Mouse (Mus musculus) olfactory bulb, adult 2 months (tissue): ENCODE measurements around the gene Msantd3. TPM values are rescaled to one million over a fixed set of nuclear protein-coding genes. Genes with fewer than 3 reads are reported as not detected.
A peak's percentile ranks its signal among the peaks of the same experiment; 100 is the strongest.

Source experiments
- H3K27ac ChIP-seq: fragments of 200-500 bp; 2 replicates; pipeline ENCODE4 v1.5.1; 2012; ENCODE audit warnings: low read depth, low read length; ENCODE audit not compliant: insufficient read depth
- H3K4me1 ChIP-seq: fragments of 200-500 bp; 2 replicates; pipeline ENCODE4 v1.6.1; 2012; ENCODE audit warnings: low read length; ENCODE audit not compliant: control insufficient read depth, insufficient read depth
- H3K4me3 ChIP-seq: fragments of 200-500 bp; 2 replicates; pipeline ENCODE4 v1.5.1; 2012; ENCODE audit warnings: mild to moderate bottlenecking, low read depth, low read length, moderate library complexity; ENCODE audit not compliant: insufficient read depth
- CTCF ChIP-seq: fragments of 200-500 bp; IDR thresholded peaks from 2 replicates; pipeline ENCODE4 v1.5.1; 2012; ENCODE audit warnings: low read depth, mild to moderate bottlenecking, low read length, moderate library complexity; ENCODE audit not compliant: insufficient read depth
- POLR2A ChIP-seq: fragments of 200-500 bp; IDR thresholded peaks from 2 replicates; pipeline ENCODE4 v1.6.1; 2012; ENCODE audit warnings: mild to moderate bottlenecking, low read depth, low read length, moderate library complexity; ENCODE audit not compliant: insufficient read depth
- WGBS: fragments of 180-500 bp; shearing (Covaris S2); methylation state at CpG from one replicate; pipeline ENCODE4 v1.1.7; 2018; 5-methylcytosine and 5-hydroxymethylcytosine counted together
- polyA plus RNA-seq: library from polyadenylated mRNA; stranded (reverse); fragments of >200 nt; gene quantifications from 2 replicates; pipeline ENCODE4 v1.2.4, GENCODE M21; 2012; ENCODE audit warnings: low replicate concordance; ENCODE audit not compliant: missing spikeins, insufficient read depth, insufficient read length

Gene Msantd3
- polyA plus RNA-seq, 1 experiment: not detected

DNA sequence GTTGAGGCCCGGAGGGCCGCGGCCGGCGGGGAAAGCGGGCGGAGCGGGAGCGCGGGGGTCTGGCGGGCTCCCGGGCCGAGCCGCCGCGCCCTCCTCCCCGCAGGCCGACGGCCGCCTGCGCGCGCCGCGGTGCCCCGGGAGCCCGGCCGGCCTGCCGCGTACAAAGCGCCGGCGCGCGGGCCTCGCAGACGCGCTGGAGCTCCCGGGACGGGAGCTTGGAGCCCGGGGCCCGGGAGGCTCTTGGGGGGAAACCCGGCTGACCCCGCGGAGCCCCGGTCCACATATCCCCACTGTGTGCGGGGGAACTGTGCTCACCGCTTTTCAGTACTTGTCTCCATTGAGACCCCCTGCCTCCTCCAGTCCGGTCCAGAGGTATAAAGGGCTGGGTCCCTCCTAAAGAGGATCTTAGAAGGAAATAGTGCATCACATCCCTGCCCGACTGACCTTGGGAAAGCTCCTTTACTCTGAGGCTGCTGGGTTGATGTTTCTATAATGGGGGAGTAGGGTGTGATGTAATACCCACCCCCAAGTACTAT is 909 bp downstream of the Msantd3 start:
- H3K4me1 ChIP-seq: peaks cover 24% of the 10 kb centered on the region
- peak overlapping the region; percentile 89 for H3K27ac ChIP-seq
- TF ChIP-seq POLR2A (no peak), CTCF (no peak)
- WGBS: 11% methylated on average over 50 of the region's 50 CpGs
- H3K4me3 ChIP-seq: peak overlapping the region; percentile 95

DNA sequence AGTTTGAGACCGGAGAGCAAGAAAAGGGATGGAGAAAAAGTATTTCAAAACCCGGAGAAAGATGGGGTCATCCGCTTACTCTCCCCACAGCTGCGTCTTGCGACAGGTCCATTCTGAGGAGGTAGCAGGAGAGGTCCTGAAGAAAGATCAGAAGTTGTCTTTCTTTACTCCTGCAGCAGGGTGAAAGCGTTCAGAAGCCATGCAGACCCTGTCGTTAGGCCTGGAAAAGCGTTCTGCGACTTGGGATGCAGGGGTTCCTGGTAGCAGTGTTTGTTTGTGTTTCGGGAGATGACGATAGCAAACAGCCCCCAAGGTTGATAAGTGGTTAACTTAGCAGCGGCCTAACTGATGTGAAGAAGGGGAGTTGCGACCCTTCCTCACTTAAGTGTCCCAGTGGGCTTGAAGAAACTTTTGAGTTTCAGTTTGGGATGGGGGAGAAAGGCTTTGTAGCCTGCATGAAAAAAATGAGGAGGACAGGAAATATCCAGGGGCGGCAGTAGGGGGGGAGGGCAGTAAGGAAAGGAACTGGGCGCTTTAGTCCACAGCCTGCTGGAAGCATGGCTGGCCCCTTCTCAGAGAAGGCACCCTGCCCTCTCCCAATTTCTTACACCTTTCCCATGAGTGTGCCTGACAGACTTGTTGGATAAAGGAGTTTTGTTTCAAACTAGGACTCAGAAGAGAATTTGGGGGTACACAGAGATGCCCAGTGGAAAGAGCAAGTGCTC is 2.0 kb downstream of the Msantd3 start:
- no peak overlapping the region for H3K27ac ChIP-seq
- peaks cover 29% of the 10 kb centered on the region for H3K4me1 ChIP-seq
- H3K4me3 ChIP-seq: peak overlapping the region; percentile 41
- TF ChIP-seq CTCF: no peak
- TF ChIP-seq POLR2A: no peak
- 19% methylated on average over 15 of the region's 15 CpGs for WGBS

DNA sequence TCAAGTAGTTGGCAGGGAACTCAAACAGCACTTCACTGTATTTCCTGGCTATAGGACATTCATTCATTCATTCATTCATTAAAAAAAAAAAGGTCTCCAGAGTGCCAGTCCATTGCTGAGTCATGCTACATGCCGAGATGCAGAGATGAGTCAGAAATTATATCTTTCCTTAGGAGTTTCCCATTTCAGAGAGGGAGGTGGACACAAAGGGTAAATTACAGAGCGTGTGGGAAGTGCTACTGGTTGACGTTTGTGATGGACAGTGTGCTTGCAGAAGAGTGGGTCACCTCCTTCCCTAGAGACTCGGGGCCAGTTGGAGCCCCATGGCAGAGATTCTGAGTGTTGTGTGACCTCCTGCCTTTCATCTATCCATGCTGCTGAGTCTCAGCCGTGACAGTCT is 2.6 kb downstream of the Msantd3 start:
- Histone ChIP-seq H3K27ac (no peak overlapping the region), H3K4me3 (no peak overlapping the region), H3K4me1 (peaks cover 32% of the 10 kb centered on the region)
- 25% methylated on average over 5 of the region's 5 CpGs for WGBS
- no peak for TF ChIP-seq CTCF
- TF ChIP-seq POLR2A: no peak

DNA sequence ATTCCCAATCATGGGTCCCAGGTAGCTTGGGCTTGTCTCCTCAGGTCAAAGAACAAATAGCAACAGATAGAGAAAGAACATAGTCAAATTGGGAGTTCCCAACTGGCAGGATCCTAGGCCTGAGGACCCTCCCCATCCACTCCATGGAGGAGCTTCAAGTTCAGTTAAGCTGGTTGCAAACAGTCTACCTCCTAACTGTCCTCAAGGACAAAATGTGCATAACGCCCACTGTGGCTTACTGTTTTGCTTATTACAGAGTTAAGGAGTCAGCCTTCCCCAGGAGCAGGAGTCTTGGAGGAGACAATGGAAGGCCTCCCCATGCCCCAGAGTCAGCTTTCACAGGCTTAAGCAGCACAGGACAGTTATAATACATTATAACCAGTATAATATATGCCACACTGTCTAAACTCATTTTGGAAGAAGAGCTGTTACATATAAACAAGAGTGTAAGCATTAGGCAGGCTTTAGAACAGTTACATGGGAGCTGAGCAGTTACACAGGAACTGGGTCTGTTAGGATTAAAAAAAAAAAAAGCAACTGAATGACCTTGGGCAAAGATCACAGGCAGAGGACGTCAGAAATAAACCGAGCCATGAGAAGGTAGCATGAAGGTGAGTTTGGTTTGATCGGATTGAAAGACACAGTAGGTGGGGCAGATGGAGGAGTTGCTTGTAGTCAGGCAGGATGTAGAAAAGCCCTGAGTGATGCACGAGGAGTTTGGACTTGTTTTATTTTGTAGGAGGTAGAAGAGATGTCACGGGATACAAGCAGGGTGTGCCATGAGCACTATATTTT is 3.5 kb downstream of the Msantd3 start:
- 84% methylated on average over 6 of the region's 6 CpGs for WGBS
- Histone ChIP-seq H3K4me3 (no peak overlapping the region), H3K27ac (no peak overlapping the region), H3K4me1 (peaks cover 33% of the 10 kb centered on the region)
- TF ChIP-seq CTCF (no peak), POLR2A (no peak)

DNA sequence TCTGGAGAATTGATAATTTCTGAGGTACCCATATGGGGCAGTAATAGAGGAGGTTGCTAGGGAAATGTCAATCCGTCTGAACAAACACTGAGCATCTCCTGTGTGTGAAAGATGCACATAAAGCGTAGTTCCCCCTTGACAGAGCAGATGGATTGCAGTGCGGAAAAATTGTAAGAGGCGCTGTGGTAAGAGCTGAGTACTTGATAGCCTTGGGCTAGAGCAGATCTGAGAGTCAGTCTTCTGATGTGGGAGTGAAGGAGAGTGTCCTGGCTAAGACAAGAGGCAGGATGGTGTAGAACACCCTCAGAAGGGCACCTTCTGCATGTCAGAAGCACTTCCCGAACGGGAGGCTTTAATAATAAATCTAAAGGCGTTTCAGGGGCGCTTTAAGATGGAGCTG is 4.4 kb downstream of the Msantd3 start:
- H3K27ac ChIP-seq: no peak overlapping the region
- 79% methylated on average over 8 of the region's 8 CpGs for WGBS
- H3K4me1 ChIP-seq: peaks cover 36% of the 10 kb centered on the region
- H3K4me3 ChIP-seq: no peak overlapping the region
- no peak for TF ChIP-seq CTCF
- TF ChIP-seq POLR2A: no peak

DNA sequence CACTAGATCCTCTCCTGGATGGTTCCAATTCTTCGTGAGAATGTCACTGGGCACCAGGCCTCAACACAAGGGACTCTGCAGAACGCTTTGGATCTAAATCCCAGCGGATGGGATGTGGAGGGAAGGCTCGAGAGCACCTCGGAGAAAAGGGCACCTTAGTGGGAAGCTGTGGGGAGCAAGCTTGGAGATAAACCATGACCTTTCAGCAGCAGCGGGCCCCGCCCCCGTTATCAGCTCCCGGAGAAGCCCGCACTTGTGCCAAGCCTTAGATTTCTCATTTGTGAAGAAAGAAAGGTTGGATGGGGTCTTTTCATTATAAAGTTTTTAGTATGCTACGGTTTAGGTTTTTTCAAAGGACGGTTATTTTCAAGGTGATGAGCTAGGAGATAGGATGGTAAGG is 6.2 kb downstream of the Msantd3 start:
- no peak overlapping the region for H3K4me3 ChIP-seq
- no peak overlapping the region for H3K27ac ChIP-seq
- WGBS: 72% methylated on average over 12 of the region's 12 CpGs
- H3K4me1 ChIP-seq: peaks cover 33% of the 10 kb centered on the region
- TF ChIP-seq POLR2A (no peak), CTCF (no peak)

DNA sequence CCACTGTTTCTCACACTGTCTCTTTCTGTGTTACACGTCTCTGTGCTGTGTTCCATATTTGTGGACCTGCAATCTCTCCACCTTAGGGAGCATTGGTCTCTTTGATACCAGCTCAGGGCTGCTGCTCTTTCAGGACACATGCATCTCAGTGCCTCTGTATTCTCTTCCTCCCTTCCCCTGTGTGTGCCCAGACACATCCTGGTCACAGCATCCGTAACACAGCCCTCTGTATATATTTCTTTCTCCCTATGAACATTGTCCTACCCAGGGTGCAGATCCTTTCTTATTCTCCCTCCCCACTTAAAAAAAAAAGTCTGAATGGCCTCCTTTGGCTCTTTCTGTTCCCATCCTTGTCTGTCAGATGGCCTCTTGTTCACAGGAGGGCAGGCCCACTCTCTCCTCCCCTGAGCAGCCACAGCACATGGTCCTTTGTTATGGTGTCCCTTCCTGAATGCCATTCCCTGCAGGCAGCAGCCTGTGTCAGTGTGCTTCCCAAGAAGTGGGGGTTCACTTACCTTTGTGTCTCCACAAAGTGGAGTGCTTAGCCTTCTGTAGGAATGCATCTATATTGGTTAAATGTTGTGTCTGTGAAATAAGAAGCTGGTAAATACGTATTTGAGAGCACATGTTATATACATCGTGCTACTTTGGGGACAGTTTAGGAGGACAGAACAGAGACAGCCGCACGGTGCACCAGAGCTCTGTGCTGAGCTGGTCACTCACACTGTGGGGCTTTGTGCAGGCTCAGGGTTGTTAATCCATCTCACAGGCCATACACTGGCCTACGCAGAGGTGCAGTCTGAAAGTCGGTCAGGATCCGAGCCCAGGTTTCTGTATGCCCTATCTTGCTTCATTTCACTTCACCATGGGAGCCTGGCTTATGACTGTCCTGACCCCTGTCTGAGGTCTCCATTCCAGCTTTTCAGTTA is 7.1 kb downstream of the Msantd3 start:
- peaks cover 28% of the 10 kb centered on the region for H3K4me1 ChIP-seq
- no peak overlapping the region for H3K4me3 ChIP-seq
- TF ChIP-seq CTCF (no peak), POLR2A (no peak)
- 79% methylated on average over 9 of the region's 9 CpGs for WGBS
- H3K27ac ChIP-seq: no peak overlapping the region

DNA sequence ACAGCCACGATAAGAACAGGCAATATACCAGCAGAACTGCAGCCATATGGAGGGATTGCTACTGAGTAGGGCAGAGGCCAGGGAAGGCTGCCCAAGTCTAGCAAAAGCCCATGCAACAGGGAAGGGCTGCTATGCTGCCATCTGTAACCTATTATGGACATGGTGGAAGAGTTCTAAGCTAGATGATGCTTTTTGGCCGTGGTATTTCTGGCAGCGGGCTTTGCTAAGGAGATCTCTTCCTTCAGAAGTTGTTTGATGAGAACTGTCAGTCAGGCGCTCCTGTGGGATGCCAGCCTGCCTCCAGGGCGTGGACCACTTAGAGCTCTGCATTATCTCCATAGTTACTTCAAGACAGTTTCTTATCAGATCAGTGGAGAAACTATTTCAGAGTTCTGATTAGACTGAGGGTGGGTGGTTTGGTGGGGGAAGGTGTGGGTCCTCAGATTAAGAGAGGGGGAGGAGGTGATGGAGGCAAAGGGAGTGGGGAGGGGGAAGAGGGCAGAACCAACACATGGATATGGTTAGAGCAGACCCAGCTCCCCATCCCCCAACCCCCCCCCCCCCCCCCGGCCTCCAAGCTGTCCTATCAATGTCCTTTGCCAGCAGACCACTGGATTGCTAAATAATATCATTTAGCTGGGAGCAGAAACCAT is 8.8 kb downstream of the Msantd3 start:
- no peak overlapping the region for H3K4me3 ChIP-seq
- no peak overlapping the region for H3K27ac ChIP-seq
- TF ChIP-seq CTCF (no peak), POLR2A (no peak)
- WGBS: 66% methylated on average over 6 of the region's 6 CpGs
- H3K4me1 ChIP-seq: peaks cover 23% of the 10 kb centered on the region
